Mouse (Mus musculus) inflammation-experienced regulatory T-cells, adult 16 weeks (primary cell): Measurements from ENCODE around the gene Olfr958. TPM values are rescaled to one million over a fixed set of nuclear protein-coding genes. Genes with fewer than 3 reads are reported as not detected.

ENCODE experiments used
- polyA plus RNA-seq: library from polyadenylated mRNA; unstranded; fragments of 100-300 nt; shearing (Covaris generic); gene quantifications from one replicate; pipeline ENCODE4 v1.2.1, GENCODE M21; 2017

Olfr958 gene
- polyA plus RNA-seq, result not detected

GRCm38 (mm10) chr9:39553946-39554345 is at the start of gene Olfr958:
Olfr958 (minus strand) TSS chr9:39554054.

GRCm38 (mm10) chr9:39575469-39575868 is 21.6 kb upstream of the Olfr958 start, which contains the start of gene Olfr959:
Olfr959 (minus strand) TSS chr9:39575569.

GRCm38 (mm10) chr9:39515531-39515930 is 38.3 kb downstream of the Olfr958 start, which contains the start of gene Olfr957:
Olfr957 (minus strand) TSS chr9:39515809.

Other genes with a start within 250 kb of the Olfr958 start
- not detected for gene Olfr948, start 228.0 kb downstream of the Olfr958 start, polyA plus RNA-seq
- gene Olfr951, start 166.6 kb downstream of the Olfr958 start, polyA plus RNA-seq, result not detected
- not detected for gene Olfr952, start 126.9 kb downstream of the Olfr958 start, polyA plus RNA-seq
- gene Olfr954, start 97.4 kb downstream of the Olfr958 start, polyA plus RNA-seq, result not detected
- gene Olfr955, start 82.1 kb downstream of the Olfr958 start, polyA plus RNA-seq, result not detected
- gene Olfr44, start 60.1 kb downstream of the Olfr958 start, polyA plus RNA-seq, result not detected
- not detected for gene Olfr957, start 38.2 kb downstream of the Olfr958 start, polyA plus RNA-seq
- gene Olfr959, start 21.5 kb upstream of the Olfr958 start, polyA plus RNA-seq, result not detected
- 0.18 TPM for gene AW551984, start 50.3 kb upstream of the Olfr958 start, polyA plus RNA-seq
- gene Olfr148, start 56.6 kb upstream of the Olfr958 start, polyA plus RNA-seq, result not detected
- not detected for gene Olfr960, start 67.3 kb upstream of the Olfr958 start, polyA plus RNA-seq
- not detected for gene Olfr961, start 91.0 kb upstream of the Olfr958 start, polyA plus RNA-seq
- not detected for gene Olfr963, start 113.2 kb upstream of the Olfr958 start, polyA plus RNA-seq
- not detected for gene Olfr149, start 153.1 kb upstream of the Olfr958 start, polyA plus RNA-seq
- gene Olfr965, start 157.3 kb upstream of the Olfr958 start, polyA plus RNA-seq, result not detected
- gene Olfr150, start 176.9 kb upstream of the Olfr958 start, polyA plus RNA-seq, result not detected
- gene Olfr967, start 192.2 kb upstream of the Olfr958 start, polyA plus RNA-seq, result not detected
- not detected for gene Olfr968, start 229.2 kb upstream of the Olfr958 start, polyA plus RNA-seq
- gene Olfr969, start 236.9 kb upstream of the Olfr958 start, polyA plus RNA-seq, result not detected